Mouse (Mus musculus): ENCODE data around the gene Eif4ebp2. TPM values are rescaled to one million over a fixed set of nuclear protein-coding genes. Genes with fewer than 3 reads are reported as not detected.

Eif4ebp2 gene
- polyA plus RNA-seq, 1 experiment from 2014 or later, result 89.3 TPM

DNA sequence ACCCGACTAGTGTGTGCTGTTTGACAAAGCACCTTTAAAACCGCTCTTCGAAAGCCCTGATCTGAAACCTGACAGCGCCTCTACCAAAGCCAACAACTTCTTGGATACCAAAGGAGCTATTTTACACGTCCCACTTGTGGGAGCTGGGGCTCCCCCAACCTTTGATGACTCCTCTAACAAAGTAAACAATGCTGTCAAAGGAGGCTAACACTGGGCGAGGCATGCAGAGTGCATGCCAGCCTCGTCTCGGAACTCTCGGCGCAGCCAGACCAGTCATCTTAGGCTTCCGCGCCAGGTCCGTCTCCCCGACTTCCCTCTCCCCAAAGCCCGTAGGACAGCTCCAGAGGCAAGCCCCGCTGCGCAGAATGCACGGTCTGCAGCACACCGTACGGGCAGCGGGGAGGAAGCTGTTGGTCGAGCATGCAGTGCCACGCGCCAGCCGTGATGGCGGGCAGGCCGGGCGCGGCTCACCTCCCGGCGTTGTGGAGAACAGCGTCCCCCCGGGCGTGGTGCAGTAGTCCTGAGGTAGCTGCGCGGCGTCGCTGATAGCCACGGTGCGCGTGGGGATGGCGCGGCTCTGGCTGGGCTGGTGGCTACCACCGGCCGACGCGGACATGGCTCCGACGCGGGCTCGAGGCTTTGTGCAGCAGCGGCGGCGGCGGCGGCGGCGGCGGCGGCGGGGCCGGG lies 387 bp downstream of the Eif4ebp2 start:
- WGBS, result under 1% methylated on average over 62 of the region's 62 CpGs
- peak overlapping the region; percentile 87 for H3K4me3 ChIP-seq
- H3K9ac ChIP-seq (replicated peaks), result peak overlapping the region; percentile 88

DNA sequence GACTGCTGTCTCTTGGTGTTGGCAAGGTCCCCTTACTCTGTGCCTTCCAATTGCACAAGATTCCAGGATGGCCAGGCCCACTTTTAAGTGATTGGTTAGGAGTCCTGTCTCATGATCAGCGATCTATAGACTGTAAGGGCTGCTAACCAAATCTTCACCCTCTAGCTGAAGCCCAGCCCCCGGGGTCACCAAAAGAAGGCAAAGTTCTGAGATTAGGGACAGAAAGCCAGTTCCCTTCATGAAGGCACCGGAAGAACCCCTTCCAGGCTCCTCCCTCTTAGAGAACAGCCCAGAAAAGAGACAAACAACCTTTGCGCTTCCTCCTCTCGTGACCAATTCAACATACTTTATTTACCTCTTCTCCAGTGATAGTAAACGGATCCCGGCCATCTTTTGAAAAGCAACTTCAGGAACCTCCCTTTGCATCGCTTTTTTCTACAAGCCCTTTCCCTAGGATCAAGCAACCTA lies 964 bp downstream of the Eif4ebp2 start:
- Histone ChIP-seq H3K9ac (replicated peaks) (peak overlapping the region; percentile 88), H3K4me1 (peaks cover 53% of the 10 kb centered on the region), H3K27ac (replicated peaks) (peak overlapping the region; percentile 74; the same call in 1 of the 2 replicates), H3K9me3 (no peaks in the 10 kb centered on the region), H3K27me3 (no peaks in the 10 kb centered on the region), H3K4me3 (peak overlapping the region; percentile 87), H3K36me3 (no peaks in the 10 kb centered on the region), H3K4me2 (replicated peaks) (peak overlapping the region; percentile 73)
- no peak for ATAC-seq (replicated peaks)
- 5% methylated on average over 8 of the region's 8 CpGs for WGBS

More for the DNA sequence above, 387 bp downstream of the Eif4ebp2 start:
- no peaks in the 10 kb centered on the region for H3K36me3 ChIP-seq
- peak overlapping the region; percentile 74 for H3K27ac ChIP-seq (replicated peaks)
- no peaks in the 10 kb centered on the region for H3K27me3 ChIP-seq
- ATAC-seq (replicated peaks), result peak; percentile 72
- H3K9me3 ChIP-seq, result no peaks in the 10 kb centered on the region
- peak overlapping the region; percentile 73 for H3K4me2 ChIP-seq (replicated peaks)
- peaks cover 47% of the 10 kb centered on the region for H3K4me1 ChIP-seq

DNA sequence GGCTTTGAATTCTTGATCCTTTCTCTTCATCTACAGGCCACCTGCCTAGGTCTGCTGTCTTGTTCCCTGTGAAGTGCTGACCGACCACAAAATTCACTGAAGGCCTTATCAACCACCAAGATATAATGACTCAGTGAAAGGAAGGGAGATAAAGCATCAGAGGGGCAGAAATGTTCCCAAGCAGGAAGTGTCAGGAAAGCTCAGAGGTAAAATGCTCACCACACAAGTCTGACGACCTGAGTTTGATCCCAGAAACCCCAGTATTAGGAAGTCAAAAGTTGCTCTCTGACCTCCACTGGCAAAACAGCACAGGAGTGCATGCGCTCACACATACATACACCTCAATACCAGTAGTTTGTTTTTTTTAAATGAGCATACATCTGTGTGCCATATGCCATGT lies 3.6 kb downstream of the Eif4ebp2 start:
- 89% methylated on average over 3 of the region's 3 CpGs for WGBS
- no peak overlapping the region for H3K9ac ChIP-seq (replicated peaks)

DNA sequence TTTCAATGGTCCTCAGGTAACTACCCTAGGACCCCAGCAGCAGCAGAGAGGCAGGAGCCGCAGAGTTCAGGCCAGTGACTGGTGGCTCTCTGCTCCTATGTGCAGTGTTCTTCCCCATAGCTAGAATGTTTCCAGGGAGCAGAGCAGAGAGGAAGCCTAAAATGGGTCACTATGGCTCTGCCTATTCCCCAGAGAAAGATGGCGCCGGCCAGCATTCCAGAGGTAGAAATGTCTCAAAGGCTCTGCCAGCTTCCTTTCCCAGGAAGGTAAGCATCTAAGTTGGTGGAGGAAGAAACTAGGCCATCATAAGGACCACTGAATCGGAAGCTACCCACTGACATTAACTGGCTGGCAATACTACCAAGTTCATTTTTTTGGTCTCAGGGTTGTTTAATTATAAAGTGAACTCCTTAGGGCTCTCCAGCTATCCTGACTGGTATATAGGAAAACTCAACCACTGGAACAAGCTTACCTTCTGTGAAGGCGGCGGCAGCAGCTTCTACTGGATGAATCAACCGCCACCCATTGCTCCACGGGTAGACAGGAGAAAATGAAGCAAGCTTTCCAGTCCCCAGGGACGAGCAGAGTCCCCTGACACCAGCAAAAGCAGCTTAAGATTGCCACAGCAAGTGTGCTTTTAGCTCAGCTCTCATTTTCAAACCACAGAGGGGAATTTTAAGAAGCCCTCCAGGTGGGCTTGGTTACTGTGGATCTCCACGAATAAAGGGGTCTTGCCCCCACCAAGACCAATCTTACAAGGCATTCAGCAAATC lies 4.7 kb downstream of the Eif4ebp2 start:
- H3K27me3 ChIP-seq, result no peaks in the 10 kb centered on the region
- H3K36me3 ChIP-seq, result no peaks in the 10 kb centered on the region
- H3K4me1 ChIP-seq, result peaks cover 88% of the 10 kb centered on the region
- no peak for ATAC-seq (replicated peaks)
- no peaks in the 10 kb centered on the region for H3K9me3 ChIP-seq
- no peak overlapping the region for H3K9ac ChIP-seq (replicated peaks)
- H3K27ac ChIP-seq (replicated peaks), result no peak overlapping the region
- H3K4me2 ChIP-seq (replicated peaks), result no peak overlapping the region
- H3K4me3 ChIP-seq, result no peak overlapping the region
- WGBS, result 82% methylated on average over 10 of the region's 10 CpGs

More for the DNA sequence above, 3.6 kb downstream of the Eif4ebp2 start:
- Histone ChIP-seq H3K9me3 (no peaks in the 10 kb centered on the region), H3K27me3 (no peaks in the 10 kb centered on the region), H3K36me3 (no peaks in the 10 kb centered on the region), H3K4me2 (replicated peaks) (no peak overlapping the region), H3K4me1 (peaks cover 77% of the 10 kb centered on the region), H3K4me3 (no peak overlapping the region), H3K27ac (replicated peaks) (no peak overlapping the region)
- no peak for ATAC-seq (replicated peaks)

DNA sequence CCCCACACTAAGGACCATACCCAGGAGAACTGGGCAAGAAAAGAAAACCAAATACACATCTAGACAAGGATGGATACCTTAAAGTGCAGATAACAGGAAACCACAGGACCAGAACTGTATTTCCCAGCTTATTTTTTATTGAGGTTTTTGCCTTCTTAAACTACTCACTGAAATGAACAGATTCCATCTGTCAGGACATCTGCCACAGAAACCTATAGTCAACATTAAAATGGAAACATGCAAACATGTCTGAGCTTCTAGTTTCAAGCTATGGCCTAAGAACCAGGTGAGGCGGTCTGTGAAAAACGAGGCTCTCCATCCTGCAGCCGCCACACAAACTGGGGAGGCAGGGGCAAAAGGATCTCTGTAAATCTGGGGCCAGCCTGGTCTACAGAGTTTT lies 7.4 kb downstream of the Eif4ebp2 start:
- Histone ChIP-seq H3K4me1 (peaks cover 73% of the 10 kb centered on the region), H3K9ac (replicated peaks) (no peak overlapping the region), H3K27ac (replicated peaks) (no peak overlapping the region), H3K4me2 (replicated peaks) (no peak overlapping the region), H3K36me3 (no peaks in the 10 kb centered on the region), H3K27me3 (no peaks in the 10 kb centered on the region), H3K9me3 (no peaks in the 10 kb centered on the region), H3K4me3 (no peak overlapping the region)
- ATAC-seq (replicated peaks), result no peak
- 65% methylated on average over 3 of the region's 3 CpGs for WGBS

DNA sequence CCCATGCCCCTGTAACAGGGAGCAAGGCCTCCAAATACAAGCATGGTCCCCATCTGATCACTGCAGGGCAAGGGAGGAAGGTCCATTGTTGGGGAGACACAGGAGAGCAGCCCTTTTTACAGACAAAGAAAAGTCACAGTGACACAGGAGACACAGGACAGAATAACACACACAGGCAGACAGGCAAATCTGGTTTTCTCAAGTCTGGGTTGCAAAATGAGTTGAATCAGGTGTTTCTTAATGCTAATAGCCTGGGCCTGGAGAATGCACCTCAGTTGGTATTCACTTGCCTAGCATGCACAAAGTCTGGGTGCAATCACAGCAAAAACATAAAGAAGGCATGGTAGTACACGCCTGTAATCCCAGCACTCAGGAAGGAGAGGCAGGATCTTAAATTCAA lies 8.6 kb downstream of the Eif4ebp2 start:
- H3K9ac ChIP-seq (replicated peaks), result no peak overlapping the region
- no peak overlapping the region for H3K4me3 ChIP-seq
- no peak for ATAC-seq (replicated peaks)
- peaks cover 62% of the 10 kb centered on the region for H3K4me1 ChIP-seq
- no peaks in the 10 kb centered on the region for H3K27me3 ChIP-seq
- H3K36me3 ChIP-seq, result no peaks in the 10 kb centered on the region
- no peaks in the 10 kb centered on the region for H3K9me3 ChIP-seq
- no peak overlapping the region for H3K4me2 ChIP-seq (replicated peaks)
- 0 out of 2 replicates have a peak overlapping the region, but pooled peaks have one; percentile 2 for H3K27ac ChIP-seq (replicated peaks)
- WGBS, result 83% methylated on average over 1 of the region's 1 CpGs

DNA sequence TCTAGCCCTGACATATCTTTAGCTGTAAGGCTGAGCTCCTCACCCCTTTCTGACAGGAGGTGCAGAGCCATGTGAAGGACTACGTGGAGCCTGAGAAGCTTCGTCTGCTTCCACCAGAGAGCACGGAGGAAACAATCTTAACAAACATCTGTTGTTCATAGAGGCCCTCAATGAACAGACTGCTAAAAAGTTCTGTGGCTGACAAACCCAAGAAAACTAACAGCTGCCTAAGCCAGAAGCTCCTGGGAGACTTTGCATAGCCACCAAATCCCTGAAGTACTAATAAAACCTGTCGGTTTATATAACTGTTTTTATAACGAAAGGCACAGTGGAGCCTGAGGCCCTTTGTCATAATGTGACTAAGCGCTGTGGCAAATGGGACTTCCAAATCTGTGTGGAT lies 9.0 kb downstream of the Eif4ebp2 start:
- Histone ChIP-seq H3K36me3 (no peaks in the 10 kb centered on the region), H3K9ac (replicated peaks) (no peak overlapping the region), H3K27me3 (no peaks in the 10 kb centered on the region), H3K4me3 (no peak overlapping the region), H3K9me3 (no peaks in the 10 kb centered on the region), H3K4me1 (peaks cover 57% of the 10 kb centered on the region), H3K4me2 (replicated peaks) (no peak overlapping the region), H3K27ac (replicated peaks) (0 out of 2 replicates have a peak overlapping the region, but pooled peaks have one; percentile 2)
- no peak for ATAC-seq (replicated peaks)
- 65% methylated on average over 6 of the region's 6 CpGs for WGBS

DNA sequence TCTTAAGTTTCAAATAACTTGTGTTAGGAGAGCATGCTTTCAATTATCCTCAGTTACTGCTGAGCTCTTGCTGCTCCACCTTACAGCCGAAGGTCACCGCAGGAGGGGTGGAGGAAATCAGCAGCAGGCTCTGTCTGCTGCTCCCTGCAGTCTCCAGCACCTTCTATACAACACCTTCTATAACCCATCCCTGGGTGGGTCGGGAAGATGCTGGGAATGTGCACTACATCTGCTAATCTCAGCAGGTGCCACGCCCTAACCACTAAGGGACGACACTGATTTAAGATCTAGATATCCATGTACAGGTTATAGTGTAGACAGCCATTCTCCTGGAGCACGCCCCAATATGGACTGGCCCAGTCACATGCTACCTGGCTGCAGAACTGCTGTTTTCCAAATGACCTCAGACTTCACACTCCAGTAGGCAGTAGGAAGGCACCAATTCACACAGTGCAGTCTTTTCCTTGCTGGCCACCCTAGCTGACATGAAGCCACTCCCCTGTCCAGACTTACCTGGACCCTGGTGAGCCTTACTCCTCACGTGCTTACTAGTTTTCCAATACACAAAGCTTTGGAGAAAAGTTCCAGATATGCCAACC lies 12.2 kb downstream of the Eif4ebp2 start:
- no peak for ATAC-seq (replicated peaks)
- no peak overlapping the region for H3K27ac ChIP-seq (replicated peaks)
- no peak overlapping the region for H3K9ac ChIP-seq (replicated peaks)
- 95% methylated on average over 7 of the region's 7 CpGs for WGBS
- H3K4me1 ChIP-seq, result peaks cover 28% of the 10 kb centered on the region
- no peak overlapping the region for H3K4me3 ChIP-seq
- no peaks in the 10 kb centered on the region for H3K9me3 ChIP-seq
- no peak overlapping the region for H3K4me2 ChIP-seq (replicated peaks)
- no peaks in the 10 kb centered on the region for H3K36me3 ChIP-seq
- H3K27me3 ChIP-seq, result no peaks in the 10 kb centered on the region

DNA sequence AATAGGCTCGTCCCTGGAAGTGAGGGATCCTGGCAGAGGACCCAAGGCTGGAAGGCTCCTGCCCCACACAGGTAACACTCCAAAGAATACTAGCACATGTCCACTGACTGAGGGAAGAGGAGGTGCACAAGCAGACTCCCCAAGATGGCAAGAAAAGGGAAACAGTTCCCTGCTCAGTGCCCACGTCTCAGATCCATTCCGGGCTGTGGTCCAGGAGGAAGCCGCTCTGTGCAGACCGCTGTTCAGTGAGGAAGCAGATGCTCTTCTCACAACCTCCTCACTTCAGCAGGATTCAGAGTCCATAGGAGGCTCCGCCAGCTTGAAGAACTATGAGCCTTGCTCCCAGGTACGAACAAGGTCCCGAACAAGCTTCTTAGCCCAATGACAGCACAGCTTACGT lies 21.1 kb downstream of the Eif4ebp2 start:
- H3K27ac ChIP-seq (replicated peaks), result no peak overlapping the region
- no peak overlapping the region for H3K9ac ChIP-seq (replicated peaks)
- H3K4me1 ChIP-seq, result peaks cover 5% of the 10 kb centered on the region; the same call in 1 of the 2 replicates
- no peaks in the 10 kb centered on the region for H3K9me3 ChIP-seq
- peaks cover 46% of the 10 kb centered on the region for H3K36me3 ChIP-seq
- no peak overlapping the region for H3K4me3 ChIP-seq
- ATAC-seq (replicated peaks), result no peak
- H3K4me2 ChIP-seq (replicated peaks), result no peak overlapping the region
- 86% methylated on average over 9 of the region's 9 CpGs for WGBS
- no peaks in the 10 kb centered on the region for H3K27me3 ChIP-seq

DNA sequence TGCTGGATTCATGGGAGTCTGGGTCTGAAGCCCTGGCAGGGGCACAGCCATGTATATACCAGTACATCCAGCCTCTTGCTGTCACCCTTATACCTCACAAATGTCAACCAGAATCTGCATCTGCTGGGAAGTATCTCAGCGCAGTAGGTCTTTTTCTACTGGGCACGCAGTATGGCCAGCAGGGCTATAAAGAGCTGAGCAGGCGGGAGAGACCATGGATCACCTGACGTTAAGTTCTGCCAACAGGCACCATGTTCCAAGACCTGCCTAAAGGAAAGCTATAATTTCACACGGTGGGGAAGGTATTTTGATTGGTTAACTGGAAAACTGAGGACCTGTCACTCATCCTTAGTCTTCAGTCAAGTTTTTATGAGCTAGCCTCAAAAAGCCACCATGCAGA lies 23.4 kb downstream of the Eif4ebp2 start:
- no peak for ATAC-seq (replicated peaks)
- H3K36me3 ChIP-seq, result peaks cover 37% of the 10 kb centered on the region
- H3K4me2 ChIP-seq (replicated peaks), result no peak overlapping the region
- H3K9me3 ChIP-seq, result no peaks in the 10 kb centered on the region
- H3K9ac ChIP-seq (replicated peaks), result no peak overlapping the region
- H3K27ac ChIP-seq (replicated peaks), result no peak overlapping the region
- H3K27me3 ChIP-seq, result no peaks in the 10 kb centered on the region
- H3K4me1 ChIP-seq, result peaks cover 13% of the 10 kb centered on the region
- H3K4me3 ChIP-seq, result no peak overlapping the region
- 89% methylated on average over 5 of the region's 5 CpGs for WGBS

DNA sequence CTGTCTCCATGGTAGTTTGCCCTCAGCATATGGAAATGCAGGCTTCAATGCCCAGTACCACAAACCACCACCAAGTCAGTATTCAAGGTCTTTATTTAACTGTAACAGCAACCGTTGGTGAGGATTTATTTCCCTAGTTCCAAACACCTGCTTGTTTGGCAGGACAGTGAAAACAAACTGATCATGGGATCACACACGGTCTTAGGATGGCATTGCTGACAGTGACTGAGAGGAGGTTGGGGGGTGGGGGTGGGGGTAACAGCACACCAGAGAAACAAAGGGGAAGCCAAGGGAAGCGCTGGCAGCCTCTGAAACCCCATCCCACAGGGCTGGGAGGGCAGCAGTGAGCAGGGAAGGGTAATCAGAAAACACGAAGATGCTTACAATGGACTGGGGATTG lies 24.0 kb downstream of the Eif4ebp2 start:
- no peak overlapping the region for H3K4me3 ChIP-seq
- H3K4me1 ChIP-seq, result peaks cover 13% of the 10 kb centered on the region
- no peak for ATAC-seq (replicated peaks)
- no peak overlapping the region for H3K4me2 ChIP-seq (replicated peaks)
- WGBS, result 49% methylated on average over 4 of the region's 4 CpGs
- H3K27me3 ChIP-seq, result no peaks in the 10 kb centered on the region
- H3K9ac ChIP-seq (replicated peaks), result no peak overlapping the region
- H3K9me3 ChIP-seq, result no peaks in the 10 kb centered on the region
- peaks cover 31% of the 10 kb centered on the region for H3K36me3 ChIP-seq
- H3K27ac ChIP-seq (replicated peaks), result no peak overlapping the region

DNA sequence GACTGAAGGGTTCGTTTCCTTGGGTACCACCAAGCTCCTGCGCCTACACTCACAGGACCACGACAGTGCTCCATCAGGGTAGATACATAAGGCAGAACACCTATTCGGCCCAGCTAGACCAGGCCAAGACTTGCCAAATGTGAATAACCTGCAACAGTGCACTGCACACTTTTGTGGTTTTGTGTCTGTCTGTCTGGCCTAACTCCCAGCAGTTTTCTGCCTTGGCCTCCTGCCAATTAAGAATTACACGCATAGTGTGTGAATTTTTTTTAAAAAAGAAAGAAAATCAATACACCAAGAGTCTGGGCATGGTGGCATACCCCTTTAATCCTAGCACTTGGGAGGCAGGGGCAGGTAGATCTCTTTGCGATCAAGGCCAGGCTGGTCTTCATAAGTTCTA lies 24.5 kb downstream of the Eif4ebp2 start:
- H3K36me3 ChIP-seq, result peaks cover 26% of the 10 kb centered on the region
- no peak overlapping the region for H3K4me3 ChIP-seq
- H3K27ac ChIP-seq (replicated peaks), result no peak overlapping the region
- no peak for ATAC-seq (replicated peaks)
- H3K9me3 ChIP-seq, result no peaks in the 10 kb centered on the region
- 84% methylated on average over 6 of the region's 6 CpGs for WGBS
- no peak overlapping the region for H3K9ac ChIP-seq (replicated peaks)
- H3K4me1 ChIP-seq, result peaks cover 13% of the 10 kb centered on the region
- H3K27me3 ChIP-seq, result no peaks in the 10 kb centered on the region
- no peak overlapping the region for H3K4me2 ChIP-seq (replicated peaks)
